9 mouse cellular contexts compared by ENCODE assay signal in the genomic region with DNA sequence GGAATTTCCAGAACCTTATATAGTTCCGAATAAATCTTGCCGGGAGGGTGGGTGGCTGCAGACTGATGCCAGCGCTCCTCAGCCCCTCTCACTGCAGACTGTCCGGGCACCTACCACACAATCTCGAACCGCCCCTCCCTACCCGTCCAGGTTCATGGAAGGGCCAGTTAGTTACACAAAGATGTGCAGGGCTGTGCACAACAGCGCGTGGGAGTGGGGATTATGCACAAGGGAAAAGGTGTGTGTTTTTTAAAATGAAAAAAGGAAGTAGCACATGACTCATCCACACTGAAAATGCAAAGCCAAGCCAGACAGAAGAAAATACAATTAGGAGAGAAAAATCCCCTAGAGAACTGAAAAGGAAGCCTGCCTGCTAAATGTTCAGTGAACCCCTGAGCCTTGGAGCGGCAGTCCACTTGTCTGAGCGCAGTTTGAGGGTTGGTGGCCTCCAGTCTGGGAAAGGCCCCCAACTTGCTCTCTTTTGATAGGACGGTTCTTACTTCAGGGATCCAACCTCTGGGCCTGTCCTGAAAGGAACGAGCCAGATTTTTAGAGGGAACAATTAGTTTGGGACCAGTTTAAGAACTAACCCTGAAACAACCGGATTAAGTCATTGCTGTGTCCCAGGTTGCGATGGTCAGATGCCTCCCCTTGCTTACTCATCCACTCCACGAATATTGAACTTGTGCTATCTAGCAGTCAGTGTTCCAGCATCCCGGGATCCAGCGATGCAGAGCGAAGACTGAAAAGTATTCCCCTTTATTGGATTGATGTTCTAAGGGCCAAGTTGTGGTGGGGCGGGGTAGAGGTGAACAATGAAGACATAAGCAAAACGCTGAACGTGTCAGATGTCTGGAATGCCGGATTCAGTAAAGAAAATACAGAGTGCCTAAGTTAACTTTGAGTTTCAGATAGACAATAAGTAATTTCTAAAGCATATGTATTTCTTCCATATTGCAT.
DNase-seq lines count a peak whose midpoint lies in the region; ATAC-seq lines count a peak whose summit lies in the region.
"Had no signal": no experiment of that assay in that cellular context is flagged by ENCODE, and none has a peak within 500 bp of the region (broad histone marks: within the 10 kb centered on the region; RNA-seq: fewer than 3 reads in every experiment).

No protein-coding gene starts in this region.

- H3K27ac ChIP-seq in embryonic facial prominence, embryonic 10.5 days (replicated peaks): peak overlapping the region; percentile 92
- H3K27ac ChIP-seq in heart, embryonic 13.5 days (replicated peaks): peak overlapping the region; percentile 79
- H3K27ac ChIP-seq in midbrain, embryonic 13.5 days: no peak overlapping the region

- H3K9ac ChIP-seq in heart, embryonic 13.5 days: peak overlapping the region; percentile 84
- no peak overlapping the region for H3K9ac ChIP-seq in midbrain, embryonic 13.5 days (replicated peaks)

- 27% methylated on average over 23 of the region's 23 CpGs for WGBS in embryonic facial prominence, embryonic 10.5 days
- WGBS in heart, embryonic 13.5 days: 23% methylated on average over 23 of the region's 23 CpGs
- 25% methylated on average over 23 of the region's 23 CpGs for WGBS in midbrain, embryonic 13.5 days

- no peaks in the 10 kb centered on the region for H3K36me3 ChIP-seq in embryonic facial prominence, embryonic 10.5 days (replicated peaks)
- no peaks in the 10 kb centered on the region for H3K36me3 ChIP-seq in heart, embryonic 13.5 days
- no peaks in the 10 kb centered on the region for H3K36me3 ChIP-seq in midbrain, embryonic 13.5 days
- H3K36me3 ChIP-seq: G1E had no signal

- H3K4me2 ChIP-seq in heart, embryonic 13.5 days: peak overlapping the region; percentile 78
- peak overlapping the region; percentile 93 for H3K4me2 ChIP-seq in midbrain, embryonic 13.5 days (replicated peaks)

- peak overlapping the region; percentile 71 for H3K4me3 ChIP-seq in embryonic facial prominence, embryonic 10.5 days
- peak overlapping the region; percentile 69 for H3K4me3 ChIP-seq in heart, embryonic 13.5 days
- peak overlapping the region; percentile 48 for H3K4me3 ChIP-seq in midbrain, embryonic 13.5 days (replicated peaks)

- no peaks in the 10 kb centered on the region for H3K9me3 ChIP-seq in embryonic facial prominence, embryonic 10.5 days
- no peaks in the 10 kb centered on the region for H3K9me3 ChIP-seq in heart, embryonic 13.5 days
- no peaks in the 10 kb centered on the region for H3K9me3 ChIP-seq in midbrain, embryonic 13.5 days
- H3K9me3 ChIP-seq: G1E had no signal

- H3K4me1 ChIP-seq in embryonic facial prominence, embryonic 10.5 days: peaks cover 25% of the 10 kb centered on the region
- peaks cover 31% of the 10 kb centered on the region for H3K4me1 ChIP-seq in heart, embryonic 13.5 days
- H3K4me1 ChIP-seq in midbrain, embryonic 13.5 days (replicated peaks): peaks cover 21% of the 10 kb centered on the region

- DNase-seq in left cerebral cortex, adult 18-20 months (ENCODE audit: low spot score in 2 of 2): peak; percentile 13 to 17
- no peak for DNase-seq in left cerebral cortex, postnatal 4 days
- DNase-seq in embryonic facial prominence, embryonic 10.5 days (ENCODE audit: low spot score): peak; percentile 47
- peak; percentile 48 for DNase-seq in kidney, postnatal 14 days
- DNase-seq in c-Kit-positive CD71-positive TER-119-positive erythroid progenitor cells, embryonic 14.5 days (ENCODE audit: low spot score): no peak
- no peak for DNase-seq in spleen, postnatal 10 days (ENCODE audit: low spot score in 2 of 2)

- intact Hi-C loops in left cerebral cortex, postnatal 4 days (cut with DNase I): loop anchor here (10.0 kb wide), 1 partner anchor 154 kb away; no protein-coding TSS in a partner anchor

- H3K27me3 ChIP-seq in embryonic facial prominence, embryonic 10.5 days (replicated peaks; ENCODE audit: low read depth, poor library complexity, severe bottlenecking): 0 out of 2 replicates have a peak, but pooled peaks cover 3% of the 10 kb centered on the region
- H3K27me3 ChIP-seq in heart, embryonic 13.5 days (replicated peaks): no peaks in the 10 kb centered on the region
- peaks cover 26% of the 10 kb centered on the region for H3K27me3 ChIP-seq in midbrain, embryonic 13.5 days

- ATAC-seq in heart, embryonic 13.5 days (ENCODE audit: extremely low read depth, insufficient number of reproducible peaks, low FRiP score, low TSS enrichment): no peak
- ATAC-seq in midbrain, embryonic 13.5 days: 0 out of 2 replicates have a peak, but pooled peaks have one; percentile 66

Comparison
In these comparisons a context has a peak if more than half of its experiments do, and no peak if none do; other contexts are left out.
1. DNase-seq: peak in left cerebral cortex, adult 18-20 months (2 of 2), embryonic facial prominence, embryonic 10.5 days (single experiment) and kidney, postnatal 14 days (single experiment); none in left cerebral cortex, postnatal 4 days (single experiment), c-Kit-positive CD71-positive TER-119-positive erythroid progenitor cells, embryonic 14.5 days (single experiment) and spleen, postnatal 10 days (0 of 2).
2. Peak in every context shown above with its lines, with median percentiles within 50 percentile points of each other: H3K4me3 ChIP-seq.